Mouse (Mus musculus) spleen, adult 2 months (tissue): ENCODE results near the gene Tmeff2. TPM values are rescaled to one million over a fixed set of nuclear protein-coding genes. Genes with fewer than 3 reads are reported as not detected.

Experiments
- DNase-seq, 2 experiments: peaks; one replicate each; pipeline versions ENCODE4 v3.0.0 to v3.0.0-alpha.2; 2012 to 2021; ENCODE audit warnings: low spot score in 2 of 2, low read depth in 1 of 2
- H3K27ac ChIP-seq: fragments of 200-500 bp; 2 replicates; pipeline ENCODE4 v1.5.1; 2012; ENCODE audit warnings: low read length, inconsistent platforms; ENCODE audit not compliant: insufficient read depth
- H3K27me3 ChIP-seq: fragments of 200-500 bp; 2 replicates; pipeline ENCODE4 v1.6.1; 2012; ENCODE audit warnings: mild to moderate bottlenecking, moderate library complexity, low read length, inconsistent platforms; ENCODE audit not compliant: control insufficient read depth, insufficient read depth
- H3K36me3 ChIP-seq: fragments of 200-500 bp; 2 replicates; pipeline ENCODE4 v1.6.1; 2012; ENCODE audit warnings: mild to moderate bottlenecking, low read length, inconsistent platforms; ENCODE audit not compliant: control insufficient read depth, insufficient read depth
- H3K4me1 ChIP-seq: fragments of 200-500 bp; 2 replicates; pipeline ENCODE4 v1.6.1; 2011; ENCODE audit warnings: inconsistent platforms; ENCODE audit not compliant: control insufficient read depth, insufficient read depth, insufficient read length
- H3K4me3 ChIP-seq: fragments of 200-500 bp; 2 replicates; pipeline ENCODE4 v1.5.1; 2011; ENCODE audit warnings: mild to moderate bottlenecking, inconsistent platforms; ENCODE audit not compliant: insufficient read depth, insufficient read length; ENCODE audit errors: extremely low read depth
- CTCF ChIP-seq: fragments of 200-500 bp; IDR thresholded peaks from 2 replicates; pipeline ENCODE4 v1.5.1; 2011; ENCODE audit warnings: mild to moderate bottlenecking, inconsistent platforms; ENCODE audit not compliant: insufficient read depth, insufficient read length, insufficient replicate concordance; ENCODE audit errors: extremely low read depth
- POLR2A ChIP-seq: fragments of 200-500 bp; IDR thresholded peaks from 2 replicates; pipeline ENCODE4 v1.6.1; 2011; ENCODE audit warnings: low read depth, low read length, inconsistent platforms
- WGBS: fragments of 180-500 bp; shearing (Covaris S2); methylation state at CpG from one replicate; pipeline ENCODE4 v1.1.7; 2018; 5-methylcytosine and 5-hydroxymethylcytosine counted together
- polyA plus RNA-seq: library from polyadenylated mRNA; depleted of rRNA; stranded (reverse); fragments of >200 nt; gene quantifications from 2 replicates; pipeline ENCODE4 v1.2.3, GENCODE M21; 2012

Gene Tmeff2
- polyA plus RNA-seq, 1 experiment, result 0.05 TPM

DNA sequence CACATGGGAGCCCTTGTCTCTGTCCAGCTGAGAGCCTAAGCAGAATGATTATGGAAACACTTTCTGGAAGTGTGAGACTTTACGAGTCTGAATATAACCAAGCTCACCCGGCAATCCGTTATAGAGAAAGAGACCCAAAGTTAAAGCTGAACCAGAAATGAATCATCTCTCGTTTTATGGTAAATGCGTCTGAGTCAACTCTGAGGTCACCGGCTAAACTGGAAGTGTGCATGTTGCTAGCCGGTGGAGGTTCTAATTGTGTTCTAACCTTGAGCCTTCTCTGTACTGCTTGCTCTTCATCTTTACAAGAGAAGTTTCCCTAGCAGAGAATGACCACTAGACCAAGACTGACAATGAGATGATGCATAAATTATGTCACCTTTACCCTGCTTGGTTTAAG lies 316.8 kb downstream of the Tmeff2 start:
- Histone ChIP-seq H3K27me3 (no peaks in the 10 kb centered on the region), H3K4me3 (no peak overlapping the region), H3K36me3 (no peaks in the 10 kb centered on the region), H3K27ac (no peak overlapping the region), H3K4me1 (no peaks in the 10 kb centered on the region)
- TF ChIP-seq POLR2A, result no peak
- TF ChIP-seq CTCF, result no peak
- DNase-seq, result no peak
- 83% methylated on average over 7 of the region's 7 CpGs for WGBS

DNA sequence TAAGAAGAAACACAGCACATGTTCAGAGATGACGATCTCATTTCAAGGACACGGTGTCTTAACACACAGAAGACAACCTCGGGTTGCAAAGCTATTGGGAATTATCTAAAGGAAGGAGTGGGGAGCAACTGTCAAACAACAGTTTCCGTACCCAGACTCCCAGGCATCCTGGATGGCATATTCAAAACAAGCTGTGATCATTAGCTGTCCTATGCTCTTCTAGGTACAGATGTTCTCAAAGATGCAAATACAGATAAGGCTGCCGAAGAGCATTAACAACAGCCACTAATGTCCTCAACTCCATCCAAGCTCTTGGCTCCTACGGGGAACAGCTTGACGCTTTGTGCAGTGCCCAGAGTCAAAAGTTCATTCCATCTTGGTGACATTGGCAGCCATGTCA lies 324.7 kb downstream of the Tmeff2 start:
- no peak for TF ChIP-seq POLR2A
- TF ChIP-seq CTCF, result no peak
- WGBS, result 80% methylated on average over 7 of the region's 7 CpGs
- Histone ChIP-seq H3K4me3 (no peak overlapping the region), H3K27me3 (no peaks in the 10 kb centered on the region), H3K4me1 (no peaks in the 10 kb centered on the region), H3K36me3 (no peaks in the 10 kb centered on the region), H3K27ac (no peak overlapping the region)
- DNase-seq, result no peak
